Mouse (Mus musculus): Measurements from ENCODE around the gene Repin1. TPM values are rescaled to one million over a fixed set of nuclear protein-coding genes. Genes with fewer than 3 reads are reported as not detected.
"Not testable (repeated sequence)": the region's sequence is repeated elsewhere in the genome, so short reads cannot be mapped to it uniquely, and the experiment has no call there.

Gene Repin1
- polyA plus RNA-seq, 1 experiment from 2014 or later: 47.0 TPM

- H3K9ac ChIP-seq (replicated peaks; ENCODE audit: low read length): no peak overlapping the region
- WGBS: 66% methylated on average over 2 of the region's 2 CpGs
Observed at GRCm38 (mm10) chr6:48608124-48608523, 14.4 kb downstream of the Repin1 start.

DNA sequence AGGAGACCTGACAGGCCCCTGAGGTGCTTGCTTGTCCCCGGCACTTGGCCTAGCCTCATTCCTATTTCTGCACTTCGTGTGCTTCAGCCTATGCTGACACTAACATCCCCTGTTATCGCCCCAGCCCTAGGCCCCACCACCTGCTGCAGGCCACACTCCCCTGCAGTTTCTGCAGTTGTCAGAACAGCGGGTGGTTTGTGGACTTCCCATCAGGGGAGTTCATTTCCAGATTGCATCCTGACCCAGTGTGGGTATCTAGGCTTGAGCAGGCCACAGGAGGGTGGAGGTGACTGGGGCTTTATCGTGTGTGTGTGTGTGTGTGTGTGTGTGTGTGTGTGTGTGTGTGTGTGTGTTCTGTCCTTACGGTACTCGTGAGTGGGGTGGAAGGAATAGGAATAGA is 15.8 kb downstream of the Repin1 start:
- H3K36me3 ChIP-seq (ENCODE audit: control insufficient read depth, insufficient read depth, low read length): peaks cover 17% of the 10 kb centered on the region
- no peak overlapping the region for H3K9ac ChIP-seq (replicated peaks; ENCODE audit: low read length)
- ATAC-seq (ENCODE audit: low FRiP score, low TSS enrichment) (no peak), DNase-seq (no peak)
- 59% methylated on average over 7 of the region's 7 CpGs for WGBS
- H3K27me3 ChIP-seq (ENCODE audit: control insufficient read depth, insufficient read depth, low read length): no peaks in the 10 kb centered on the region
- no peak overlapping the region for H3K4me2 ChIP-seq (ENCODE audit: low read length)
- H3K9me3 ChIP-seq (ENCODE audit: control insufficient read depth, low read length): no peaks in the 10 kb centered on the region
- H3K27ac ChIP-seq (replicated peaks; ENCODE audit: low read depth, low read length): no peak overlapping the region
- no peaks in the 10 kb centered on the region for H3K4me1 ChIP-seq (ENCODE audit: control insufficient read depth, insufficient read depth, low read length)
- H3K4me3 ChIP-seq (replicated peaks; ENCODE audit: low read depth, low read length): no peak overlapping the region

More at GRCm38 (mm10) chr6:48608124-48608523, 14.4 kb downstream of the Repin1 start:
- H3K4me1 ChIP-seq (ENCODE audit: control insufficient read depth, insufficient read depth, low read length): peaks cover 1% of the 10 kb centered on the region
- H3K36me3 ChIP-seq (ENCODE audit: control insufficient read depth, insufficient read depth, low read length): peaks cover 3% of the 10 kb centered on the region; the same call in 1 of the 2 replicates
- no peaks in the 10 kb centered on the region for H3K27me3 ChIP-seq (ENCODE audit: control insufficient read depth, insufficient read depth, low read length)
- H3K4me2 ChIP-seq (ENCODE audit: low read length): no peak overlapping the region
- no peaks in the 10 kb centered on the region for H3K9me3 ChIP-seq (ENCODE audit: control insufficient read depth, low read length)
- H3K4me3 ChIP-seq (replicated peaks; ENCODE audit: low read depth, low read length): no peak overlapping the region
- DNase-seq (no peak), ATAC-seq (ENCODE audit: low FRiP score, low TSS enrichment) (no peak)
- H3K27ac ChIP-seq (replicated peaks; ENCODE audit: low read depth, low read length): no peak overlapping the region

DNA sequence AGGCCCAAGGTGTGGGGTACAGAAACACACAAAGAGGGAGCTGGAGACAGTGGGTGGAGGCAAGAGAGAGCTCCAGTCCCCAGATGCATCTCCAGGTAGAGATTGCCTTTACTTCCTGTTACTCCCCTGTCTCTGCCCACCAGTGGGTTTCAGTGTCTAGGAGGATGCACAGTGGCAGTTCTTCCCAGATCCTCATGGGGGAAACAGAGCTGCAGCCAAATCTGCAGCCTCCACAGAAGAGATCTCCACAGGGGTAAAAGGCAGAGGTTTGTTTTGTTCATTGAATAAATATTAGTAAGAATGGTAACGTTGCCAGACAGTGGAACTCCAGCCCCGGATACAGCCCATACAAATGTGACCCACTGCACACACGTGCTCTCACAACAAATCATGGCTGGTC is 17.0 kb downstream of the Repin1 start:
- Histone ChIP-seq H3K9ac (replicated peaks; ENCODE audit: low read length) (no peak overlapping the region), H3K27me3 (ENCODE audit: control insufficient read depth, insufficient read depth, low read length) (no peaks in the 10 kb centered on the region), H3K27ac (replicated peaks; ENCODE audit: low read depth, low read length) (no peak overlapping the region), H3K36me3 (ENCODE audit: control insufficient read depth, insufficient read depth, low read length) (peaks cover 24% of the 10 kb centered on the region), H3K4me2 (ENCODE audit: low read length) (no peak overlapping the region), H3K4me3 (replicated peaks; ENCODE audit: low read depth, low read length) (no peak overlapping the region), H3K4me1 (ENCODE audit: control insufficient read depth, insufficient read depth, low read length) (no peaks in the 10 kb centered on the region), H3K9me3 (ENCODE audit: control insufficient read depth, low read length) (no peaks in the 10 kb centered on the region)
- ATAC-seq (ENCODE audit: low FRiP score, low TSS enrichment): no peak
- WGBS: 83% methylated on average over 3 of the region's 3 CpGs
- no peak for DNase-seq

GRCm38 (mm10) chr6:48613464-48613863 is 19.8 kb downstream of the Repin1 start:
- 90% methylated on average over 4 of the region's 4 CpGs for WGBS
- no peaks in the 10 kb centered on the region for H3K4me1 ChIP-seq (ENCODE audit: control insufficient read depth, insufficient read depth, low read length)
- H3K27ac ChIP-seq (replicated peaks; ENCODE audit: low read depth, low read length): no peak overlapping the region
- H3K27me3 ChIP-seq (ENCODE audit: control insufficient read depth, insufficient read depth, low read length): no peaks in the 10 kb centered on the region
- ATAC-seq (ENCODE audit: low FRiP score, low TSS enrichment) (no peak), DNase-seq (no peak)
- H3K4me2 ChIP-seq (ENCODE audit: low read length): no peak overlapping the region
- peaks cover 31% of the 10 kb centered on the region for H3K36me3 ChIP-seq (ENCODE audit: control insufficient read depth, insufficient read depth, low read length)
- H3K4me3 ChIP-seq (replicated peaks; ENCODE audit: low read depth, low read length): no peak overlapping the region
- H3K9me3 ChIP-seq (ENCODE audit: control insufficient read depth, low read length): no peaks in the 10 kb centered on the region
- H3K9ac ChIP-seq (replicated peaks; ENCODE audit: low read length): no peak overlapping the region

GRCm38 (mm10) chr6:48614756-48615155 is 21.1 kb downstream of the Repin1 start:
- Histone ChIP-seq H3K27ac (replicated peaks; ENCODE audit: low read depth, low read length) (no peak overlapping the region), H3K4me3 (replicated peaks; ENCODE audit: low read depth, low read length) (no peak overlapping the region), H3K9ac (replicated peaks; ENCODE audit: low read length) (no peak overlapping the region), H3K4me2 (ENCODE audit: low read length) (no peak overlapping the region), H3K36me3 (ENCODE audit: control insufficient read depth, insufficient read depth, low read length) (peaks cover 40% of the 10 kb centered on the region), H3K4me1 (ENCODE audit: control insufficient read depth, insufficient read depth, low read length) (no peaks in the 10 kb centered on the region), H3K27me3 (ENCODE audit: control insufficient read depth, insufficient read depth, low read length) (no peaks in the 10 kb centered on the region), H3K9me3 (ENCODE audit: control insufficient read depth, low read length) (no peaks in the 10 kb centered on the region)
- 96% methylated on average over 5 of the region's 5 CpGs for WGBS
- no peak for ATAC-seq (ENCODE audit: low FRiP score, low TSS enrichment)
- no peak for DNase-seq

GRCm38 (mm10) chr6:48620031-48620430 is 26.3 kb downstream of the Repin1 start:
- Histone ChIP-seq H3K36me3 (ENCODE audit: control insufficient read depth, insufficient read depth, low read length) (peaks cover 39% of the 10 kb centered on the region), H3K27me3 (ENCODE audit: control insufficient read depth, insufficient read depth, low read length) (no peaks in the 10 kb centered on the region), H3K27ac (replicated peaks; ENCODE audit: low read depth, low read length) (no peak overlapping the region), H3K4me2 (ENCODE audit: low read length) (no peak overlapping the region), H3K9me3 (ENCODE audit: control insufficient read depth, low read length) (no peaks in the 10 kb centered on the region), H3K4me1 (ENCODE audit: control insufficient read depth, insufficient read depth, low read length) (no peaks in the 10 kb centered on the region), H3K4me3 (replicated peaks; ENCODE audit: low read depth, low read length) (no peak overlapping the region), H3K9ac (replicated peaks; ENCODE audit: low read length) (no peak overlapping the region)
- WGBS: 95% methylated on average over 30 of the region's 30 CpGs
- ATAC-seq (ENCODE audit: low FRiP score, low TSS enrichment) (no peak), DNase-seq (no peak)

DNA sequence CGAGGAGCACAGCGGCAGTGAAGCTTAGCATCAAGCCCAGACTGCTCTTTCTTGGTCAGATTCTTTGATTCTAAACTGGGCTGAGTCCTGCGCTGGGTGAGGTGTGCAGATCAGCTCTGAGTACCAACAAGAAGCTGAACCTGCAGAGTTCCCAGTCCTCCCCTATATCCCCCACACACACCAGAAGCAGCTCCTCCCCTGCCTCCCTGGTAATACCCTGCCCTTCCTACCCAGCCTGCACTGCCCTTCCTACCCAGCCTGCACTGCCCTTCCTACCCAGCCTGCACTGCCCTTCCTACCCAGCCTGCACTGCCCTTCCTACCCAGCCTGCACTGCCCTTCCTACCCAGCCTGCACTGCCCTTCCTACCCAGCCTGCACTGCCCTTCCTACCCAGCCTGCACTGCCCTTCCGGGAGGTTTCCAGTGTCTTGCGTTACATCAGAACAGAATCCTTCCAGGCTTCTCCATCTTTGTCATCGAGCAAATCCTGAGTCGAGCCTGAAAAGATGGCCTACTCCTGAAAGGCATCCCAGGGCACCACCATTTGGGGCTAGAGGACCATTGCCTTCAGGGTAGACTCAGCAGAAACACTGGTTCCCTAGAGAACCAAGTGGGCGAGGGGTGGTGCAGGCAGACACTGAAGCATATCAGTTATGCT is 28.6 kb downstream of the Repin1 start:
- not testable (repeated sequence) for H3K27ac ChIP-seq (replicated peaks; ENCODE audit: low read depth, low read length); H3K4me2 ChIP-seq (ENCODE audit: low read length); H3K4me1 ChIP-seq (ENCODE audit: control insufficient read depth, insufficient read depth, low read length); ATAC-seq (ENCODE audit: low FRiP score, low TSS enrichment); H3K9ac ChIP-seq (replicated peaks; ENCODE audit: low read length); H3K27me3 ChIP-seq (ENCODE audit: control insufficient read depth, insufficient read depth, low read length); DNase-seq; H3K9me3 ChIP-seq (ENCODE audit: control insufficient read depth, low read length); H3K4me3 ChIP-seq (replicated peaks; ENCODE audit: low read depth, low read length)
- H3K36me3 ChIP-seq (ENCODE audit: control insufficient read depth, insufficient read depth, low read length): peaks cover 30% of the 10 kb centered on the region
- WGBS: 84% methylated on average over 8 of the region's 8 CpGs

- Histone ChIP-seq H3K4me3 (replicated peaks; ENCODE audit: low read depth, low read length) (no peak overlapping the region), H3K27me3 (ENCODE audit: control insufficient read depth, insufficient read depth, low read length) (peaks cover 12% of the 10 kb centered on the region), H3K9me3 (ENCODE audit: control insufficient read depth, low read length) (no peaks in the 10 kb centered on the region), H3K4me1 (ENCODE audit: control insufficient read depth, insufficient read depth, low read length) (0 out of 2 replicates have a peak, but pooled peaks cover 3% of the 10 kb centered on the region), H3K9ac (replicated peaks; ENCODE audit: low read length) (no peak overlapping the region), H3K36me3 (ENCODE audit: control insufficient read depth, insufficient read depth, low read length) (peaks cover 30% of the 10 kb centered on the region), H3K27ac (replicated peaks; ENCODE audit: low read depth, low read length) (no peak overlapping the region), H3K4me2 (ENCODE audit: low read length) (no peak overlapping the region)
- DNase-seq: no peak
- 38% methylated on average over 1 of the region's 1 CpGs for WGBS
- ATAC-seq (ENCODE audit: low FRiP score, low TSS enrichment): no peak
Observed at GRCm38 (mm10) chr6:48623460-48623859, 29.8 kb downstream of the Repin1 start.

DNA sequence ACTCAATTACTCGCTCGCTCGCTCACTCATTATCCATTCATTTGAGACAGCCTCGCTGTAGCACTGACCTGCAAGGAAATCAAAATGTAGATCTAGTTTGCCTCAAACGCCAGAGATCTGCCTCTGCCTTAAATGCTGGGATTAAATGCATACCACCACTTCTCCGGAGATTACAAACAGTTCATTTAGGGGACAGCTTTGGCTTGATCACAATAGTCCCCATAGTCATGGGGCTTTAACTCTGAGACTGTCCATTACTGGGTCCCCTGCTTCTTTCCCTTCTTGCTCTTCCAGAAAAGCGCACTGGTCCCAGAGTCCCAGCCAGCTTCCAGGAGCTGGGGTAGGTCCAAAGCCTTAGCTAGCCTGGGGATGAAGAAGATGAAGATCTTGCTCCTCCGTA is 32.8 kb downstream of the Repin1 start, which contains the start of gene AI854703:
Gene AI854703 (plus strand): TSS at position 301 of the 400 bp plus-strand sequence.
- Histone ChIP-seq H3K27ac (replicated peaks; ENCODE audit: low read depth, low read length) (no peak within 1 kb of the TSS), H3K9ac (replicated peaks; ENCODE audit: low read length) (peak within 1 kb of the TSS; percentile 32), H3K4me1 (ENCODE audit: control insufficient read depth, insufficient read depth, low read length) (peaks cover 7% of the 10 kb centered on the region; the same call in 1 of the 2 replicates), H3K27me3 (ENCODE audit: control insufficient read depth, insufficient read depth, low read length) (peaks cover 16% of the 10 kb centered on the region), H3K36me3 (ENCODE audit: control insufficient read depth, insufficient read depth, low read length) (0 out of 2 replicates have a peak, but pooled peaks cover 5% of the 10 kb centered on the region), H3K4me3 (replicated peaks; ENCODE audit: low read depth, low read length) (peak within 1 kb of the TSS; percentile 40), H3K9me3 (ENCODE audit: control insufficient read depth, low read length) (no peaks in the 10 kb centered on the region), H3K4me2 (ENCODE audit: low read length) (peak within 1 kb of the TSS; percentile 75)
- ATAC-seq (ENCODE audit: low FRiP score, low TSS enrichment): no peak
- DNase-seq: no peak
- 27% methylated on average over 8 of the region's 8 CpGs for WGBS
